Mouse (Mus musculus) neural tube, embryonic 14.5 days (tissue): ENCODE measurements around the gene St7. TPM values are rescaled to one million over a fixed set of nuclear protein-coding genes. Genes with fewer than 3 reads are reported as not detected.

Experiments
- ATAC-seq: fragments of 200-750 bp; cut with Nextera tagmentation; 2 replicates; pipeline ENCODE4 v1.8.0; 2017; ENCODE audit warnings: low read depth, mild to moderate bottlenecking, moderate TSS enrichment, moderate library complexity
- H3K27ac ChIP-seq: fragments of 300-500 bp; sonication (generic); 2 replicates; pipeline ENCODE4 v1.5.1; 2014; ENCODE audit warnings: low read depth, mild to moderate bottlenecking, control low read depth, low read length, moderate library complexity, mixed read lengths
- H3K27me3 ChIP-seq: fragments of 300-500 bp; sonication (generic); 2 replicates; pipeline ENCODE4 v1.6.1; 2014; ENCODE audit warnings: low read length; ENCODE audit not compliant: control insufficient read depth, insufficient read depth
- H3K36me3 ChIP-seq: fragments of 300-500 bp; sonication (generic); 2 replicates; pipeline ENCODE4 v1.6.1; 2014; ENCODE audit warnings: low read length, mixed read lengths; ENCODE audit not compliant: control insufficient read depth, insufficient read depth
- H3K4me1 ChIP-seq: fragments of 300-500 bp; sonication (generic); 2 replicates; pipeline ENCODE4 v1.6.1; 2014; ENCODE audit warnings: low read length; ENCODE audit not compliant: control insufficient read depth, insufficient read depth
- H3K4me2 ChIP-seq: fragments of 300-500 bp; sonication (generic); 2 replicates; pipeline ENCODE4 v1.6.1; 2014; ENCODE audit warnings: mild to moderate bottlenecking, low read depth, low read length, control low read depth
- H3K4me3 ChIP-seq: fragments of 300-500 bp; sonication (generic); 2 replicates; pipeline ENCODE4 v1.5.1; 2014; ENCODE audit warnings: low read depth, low read length, control low read depth, mixed read lengths
- H3K9ac ChIP-seq: fragments of 300-500 bp; sonication (generic); replicated peaks from 2 replicates; pipeline ENCODE4 v1.6.1; 2014; ENCODE audit warnings: low read depth, mild to moderate bottlenecking, control low read depth, low read length, mixed read lengths
- H3K9me3 ChIP-seq: fragments of 300-500 bp; sonication (generic); 2 replicates; pipeline ENCODE4 v1.6.1; 2016; ENCODE audit warnings: low read length; ENCODE audit not compliant: control insufficient read depth
- WGBS: fragments of 180-500 bp; shearing (Covaris S2); extraction: QIAGEN DNeasy Blood & Tissue Kit; methylation state at CpG from one replicate; pipeline ENCODE4 v1.1.7; 2014; 5-methylcytosine and 5-hydroxymethylcytosine counted together
- polyA plus RNA-seq: library from polyadenylated mRNA; unstranded; fragments of >200 nt; fragmentation: Nextera tagmentation; extraction: Ambion mirVana; gene quantifications from 2 replicates; pipeline ENCODE4 v1.2.1, GENCODE M21; 2014

The St7 gene
- polyA plus RNA-seq, 1 experiment from 2014 or later: 71.9 TPM

- peak; percentile 49; the same call in 1 of the 2 replicates for ATAC-seq
- Histone ChIP-seq H3K9me3 (no peaks in the 10 kb centered on the region), H3K4me2 (no peak overlapping the region), H3K9ac (no peak overlapping the region), H3K4me3 (no peak overlapping the region), H3K27ac (no peak overlapping the region), H3K27me3 (no peaks in the 10 kb centered on the region), H3K36me3 (no peaks in the 10 kb centered on the region), H3K4me1 (no peaks in the 10 kb centered on the region)
- 50% methylated on average over 6 of the region's 6 CpGs for WGBS
Observed at GRCm38 (mm10) chr6:17835693-17836092, 143.0 kb downstream of the St7 start.

- Histone ChIP-seq H3K27me3 (no peaks in the 10 kb centered on the region), H3K36me3 (no peaks in the 10 kb centered on the region), H3K4me1 (no peaks in the 10 kb centered on the region), H3K4me2 (no peak overlapping the region), H3K9ac (no peak overlapping the region), H3K4me3 (no peak overlapping the region), H3K9me3 (no peaks in the 10 kb centered on the region), H3K27ac (no peak overlapping the region)
- WGBS: 90% methylated on average over 1 of the region's 1 CpGs
- ATAC-seq: no peak
Observed at GRCm38 (mm10) chr6:17837676-17838075, 144.9 kb downstream of the St7 start.

- H3K4me3 ChIP-seq: no peak overlapping the region
- H3K27ac ChIP-seq: no peak overlapping the region
- no peak overlapping the region for H3K4me2 ChIP-seq
- WGBS: 84% methylated on average over 29 of the region's 29 CpGs
- no peaks in the 10 kb centered on the region for H3K27me3 ChIP-seq
- H3K36me3 ChIP-seq: no peaks in the 10 kb centered on the region
- 0 out of 2 replicates have a peak, but pooled peaks have one; percentile 29 for ATAC-seq
- no peaks in the 10 kb centered on the region for H3K9me3 ChIP-seq
- no peak overlapping the region for H3K9ac ChIP-seq
- H3K4me1 ChIP-seq: no peaks in the 10 kb centered on the region
Observed at GRCm38 (mm10) chr6:17840431-17840830, 147.7 kb downstream of the St7 start.

GRCm38 (mm10) chr6:17842759-17843158, 150.0 kb downstream of the St7 start:
- H3K9ac ChIP-seq: no peak overlapping the region
- H3K4me1 ChIP-seq: no peaks in the 10 kb centered on the region
- no peak overlapping the region for H3K4me3 ChIP-seq
- H3K27ac ChIP-seq: no peak overlapping the region
- no peak overlapping the region for H3K4me2 ChIP-seq
- H3K27me3 ChIP-seq: no peaks in the 10 kb centered on the region
- H3K9me3 ChIP-seq: no peaks in the 10 kb centered on the region
- 43% methylated on average over 3 of the region's 3 CpGs for WGBS
- no peak for ATAC-seq
- H3K36me3 ChIP-seq: no peaks in the 10 kb centered on the region

GRCm38 (mm10) chr6:17851316-17851715, 158.6 kb downstream of the St7 start:
- H3K27me3 ChIP-seq: no peaks in the 10 kb centered on the region
- H3K4me3 ChIP-seq: no peak overlapping the region
- no peak overlapping the region for H3K9ac ChIP-seq
- H3K36me3 ChIP-seq: peaks cover 13% of the 10 kb centered on the region
- no peaks in the 10 kb centered on the region for H3K4me1 ChIP-seq
- H3K27ac ChIP-seq: no peak overlapping the region
- no peak overlapping the region for H3K4me2 ChIP-seq
- no peaks in the 10 kb centered on the region for H3K9me3 ChIP-seq
- ATAC-seq: no peak
- WGBS: 64% methylated on average over 2 of the region's 2 CpGs

DNA sequence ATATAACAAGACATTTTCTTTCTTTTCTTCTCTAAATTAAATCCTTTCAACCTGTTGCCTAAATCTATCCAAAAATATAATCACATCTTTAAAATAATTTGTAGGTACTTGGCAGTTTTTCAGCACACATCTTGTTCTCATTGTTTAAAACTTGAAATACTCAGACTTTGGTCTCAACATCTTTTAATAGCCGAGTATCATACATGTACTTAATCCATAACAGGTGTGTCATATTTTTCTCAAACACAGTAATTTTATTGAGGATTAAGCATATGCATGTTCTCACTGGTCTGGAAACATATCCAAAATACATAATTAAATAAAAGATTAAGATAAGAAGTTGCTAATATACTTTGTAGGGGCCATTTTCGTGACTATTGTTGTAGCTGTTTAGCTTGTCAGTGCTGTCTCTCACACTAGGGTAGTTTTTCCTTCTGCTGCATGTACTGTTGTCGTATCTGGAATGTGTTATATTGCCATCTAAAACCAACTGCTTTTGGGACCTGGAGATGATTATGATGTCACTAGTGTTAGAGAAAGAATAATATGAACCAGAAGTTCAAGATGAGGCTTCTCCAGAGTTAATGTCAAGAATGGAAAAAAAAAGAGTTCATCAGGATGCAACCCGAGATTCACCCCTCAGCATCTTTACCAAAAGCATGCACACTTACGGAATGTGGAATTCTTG, 161.0 kb downstream of the St7 start:
- Histone ChIP-seq H3K4me1 (no peaks in the 10 kb centered on the region), H3K27me3 (no peaks in the 10 kb centered on the region), H3K4me3 (no peak overlapping the region), H3K9me3 (no peaks in the 10 kb centered on the region), H3K4me2 (no peak overlapping the region), H3K9ac (no peak overlapping the region), H3K36me3 (peaks cover 13% of the 10 kb centered on the region), H3K27ac (no peak overlapping the region)
- no peak for ATAC-seq
- WGBS: 92% methylated on average over 5 of the region's 5 CpGs

GRCm38 (mm10) chr6:17855616-17856015, 162.9 kb downstream of the St7 start:
- no peak overlapping the region for H3K4me2 ChIP-seq
- no peak; the same call in 1 of the 2 replicates for ATAC-seq
- H3K36me3 ChIP-seq: peaks cover 21% of the 10 kb centered on the region
- H3K4me3 ChIP-seq: no peak overlapping the region
- H3K27me3 ChIP-seq: no peaks in the 10 kb centered on the region
- no peak overlapping the region for H3K9ac ChIP-seq
- 84% methylated on average over 2 of the region's 2 CpGs for WGBS
- no peak overlapping the region for H3K27ac ChIP-seq
- no peaks in the 10 kb centered on the region for H3K4me1 ChIP-seq
- no peaks in the 10 kb centered on the region for H3K9me3 ChIP-seq

DNA sequence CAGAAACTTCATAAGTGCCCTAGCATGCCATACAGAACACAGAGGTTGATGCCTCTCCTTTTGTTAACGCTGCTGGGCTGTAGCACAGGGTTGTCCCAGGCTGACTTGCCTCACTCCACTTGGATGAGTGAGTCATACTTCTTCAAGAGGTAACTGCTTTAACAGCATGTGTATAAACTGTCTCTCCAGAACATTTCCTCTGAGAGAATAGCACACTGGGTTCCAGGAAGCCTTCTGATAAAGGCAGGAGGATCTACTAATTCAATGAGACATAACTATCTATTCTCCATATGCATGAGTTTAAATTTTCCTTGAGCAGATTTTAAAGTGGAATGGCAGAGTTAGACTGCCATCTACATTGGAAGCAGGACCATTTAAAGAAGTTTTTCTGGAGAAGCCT, 166.8 kb downstream of the St7 start:
- Histone ChIP-seq H3K9ac (no peak overlapping the region), H3K4me2 (no peak overlapping the region), H3K27ac (no peak overlapping the region), H3K9me3 (no peaks in the 10 kb centered on the region), H3K4me1 (no peaks in the 10 kb centered on the region), H3K4me3 (no peak overlapping the region), H3K27me3 (no peaks in the 10 kb centered on the region), H3K36me3 (peaks cover 18% of the 10 kb centered on the region; the same call in 1 of the 2 replicates)
- no peak for ATAC-seq
- WGBS: 88% methylated on average over 1 of the region's 1 CpGs

DNA sequence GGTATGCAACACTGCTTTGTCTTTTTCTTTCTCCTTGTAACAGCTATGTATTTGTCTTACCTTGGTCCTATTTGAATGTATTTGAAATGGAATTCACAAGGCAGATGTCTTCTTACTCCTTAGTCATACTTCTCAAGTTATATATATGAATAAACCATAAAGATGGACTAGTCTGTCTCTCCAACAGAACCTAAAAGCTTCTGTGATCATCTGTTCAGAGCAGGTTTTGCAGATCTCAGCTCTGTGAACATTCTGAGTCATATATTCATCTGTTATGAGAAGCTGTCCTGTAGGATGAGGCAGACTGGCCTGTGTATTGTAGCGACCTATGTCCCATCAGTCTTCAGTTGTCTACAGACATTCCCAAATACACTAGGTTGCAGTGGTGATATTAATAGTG, 167.7 kb downstream of the St7 start:
- WGBS: 93% methylated on average over 1 of the region's 1 CpGs
- H3K4me2 ChIP-seq: no peak overlapping the region
- no peaks in the 10 kb centered on the region for H3K9me3 ChIP-seq
- no peak for ATAC-seq
- H3K27me3 ChIP-seq: no peaks in the 10 kb centered on the region
- no peaks in the 10 kb centered on the region for H3K4me1 ChIP-seq
- peaks cover 15% of the 10 kb centered on the region; the same call in 1 of the 2 replicates for H3K36me3 ChIP-seq
- no peak overlapping the region for H3K4me3 ChIP-seq
- no peak overlapping the region for H3K9ac ChIP-seq
- no peak overlapping the region for H3K27ac ChIP-seq
